Mouse (Mus musculus): ENCODE results near the gene Prrx1. TPM values are rescaled to one million over a fixed set of nuclear protein-coding genes. Genes with fewer than 3 reads are reported as not detected.

The Prrx1 gene
- total and polyA plus RNA-seq, 2 experiments from 2014 or later: 7.1 to 10.5 TPM

DNA sequence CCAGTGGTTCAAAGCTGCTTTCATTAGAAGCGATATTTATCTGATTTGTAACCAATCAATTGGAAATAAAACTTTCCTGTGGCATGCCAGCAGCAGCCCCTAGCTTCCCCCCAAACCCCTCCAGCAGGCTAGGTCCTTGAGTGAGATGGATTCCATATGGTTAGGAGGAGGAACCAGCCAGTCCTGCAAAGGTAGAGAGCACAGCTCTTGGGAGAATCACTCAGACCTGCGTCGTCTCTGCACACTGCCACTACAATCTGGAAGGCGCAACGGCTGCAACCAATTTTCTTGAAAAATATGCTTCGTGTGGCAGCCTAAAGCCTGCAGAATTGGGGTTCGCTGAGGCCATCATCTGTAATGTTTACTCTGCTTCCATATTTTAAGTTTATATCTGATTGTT lies 44.7 kb upstream of the Prrx1 start:
- Histone ChIP-seq H3K9ac (replicated peaks; ENCODE audit: low read depth, low read length) (no peak overlapping the region), H3K27ac (ENCODE audit: low read depth) (no peak overlapping the region), H3K9me3 (replicated peaks; ENCODE audit: control insufficient read depth, low read length) (no peaks in the 10 kb centered on the region), H3K4me3 (ENCODE audit: low read depth, low read length) (no peak overlapping the region), H3K27me3 (ENCODE audit: control insufficient read depth, insufficient read depth, low read length) (no peaks in the 10 kb centered on the region), H3K4me2 (ENCODE audit: low read depth, low read length) (no peak overlapping the region), H3K4me1 (ENCODE audit: control insufficient read depth, insufficient read depth) (no peaks in the 10 kb centered on the region), H3K36me3 (replicated peaks; ENCODE audit: control insufficient read depth, insufficient read depth, low read length) (no peaks in the 10 kb centered on the region)
- WGBS: 67% methylated on average over 7 of the region's 7 CpGs
- ATAC-seq (ENCODE audit: insufficient read depth, low read depth) (no peak), DNase-seq (ENCODE audit: low spot score) (no peak)
- TF ChIP-seq CTCF (IDR thresholded peaks at IDR 0.05; ENCODE audit: low read depth) (no peak), EP300 (IDR thresholded peaks at IDR 0.05; ENCODE audit: low read depth) (no peak)

DNA sequence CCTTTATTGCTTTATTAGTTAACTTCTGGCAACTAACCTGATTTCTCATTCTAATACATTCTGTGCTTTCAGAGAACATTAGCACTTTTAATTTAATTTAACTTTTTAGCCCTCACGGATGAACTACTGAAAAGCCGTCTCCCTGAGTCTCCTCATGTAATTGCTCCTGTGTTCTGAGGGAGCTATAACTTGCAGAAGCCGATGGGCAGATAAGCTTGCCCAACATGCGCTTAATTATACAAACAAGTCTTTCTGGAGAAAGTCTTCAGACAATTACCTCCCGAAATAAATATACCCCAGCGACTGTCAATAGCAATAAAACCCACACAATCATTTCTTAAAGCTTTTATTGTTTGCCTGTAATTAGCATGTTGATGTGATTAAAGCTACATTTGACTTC lies 44.2 kb upstream of the Prrx1 start:
- 74% methylated on average over 6 of the region's 6 CpGs for WGBS
- Histone ChIP-seq H3K27me3 (ENCODE audit: control insufficient read depth, insufficient read depth, low read length) (no peaks in the 10 kb centered on the region), H3K9me3 (replicated peaks; ENCODE audit: control insufficient read depth, low read length) (no peaks in the 10 kb centered on the region), H3K4me2 (ENCODE audit: low read depth, low read length) (no peak overlapping the region), H3K9ac (replicated peaks; ENCODE audit: low read depth, low read length) (no peak overlapping the region), H3K36me3 (replicated peaks; ENCODE audit: control insufficient read depth, insufficient read depth, low read length) (no peaks in the 10 kb centered on the region), H3K27ac (ENCODE audit: low read depth) (no peak overlapping the region), H3K4me1 (ENCODE audit: control insufficient read depth, insufficient read depth) (no peaks in the 10 kb centered on the region), H3K4me3 (ENCODE audit: low read depth, low read length) (no peak overlapping the region)
- no peak for DNase-seq (ENCODE audit: low spot score)
- no peak for TF ChIP-seq CTCF (IDR thresholded peaks at IDR 0.05; ENCODE audit: low read depth)
- TF ChIP-seq EP300 (IDR thresholded peaks at IDR 0.05; ENCODE audit: low read depth): no peak
- ATAC-seq (ENCODE audit: insufficient read depth, low read depth): no peak

DNA sequence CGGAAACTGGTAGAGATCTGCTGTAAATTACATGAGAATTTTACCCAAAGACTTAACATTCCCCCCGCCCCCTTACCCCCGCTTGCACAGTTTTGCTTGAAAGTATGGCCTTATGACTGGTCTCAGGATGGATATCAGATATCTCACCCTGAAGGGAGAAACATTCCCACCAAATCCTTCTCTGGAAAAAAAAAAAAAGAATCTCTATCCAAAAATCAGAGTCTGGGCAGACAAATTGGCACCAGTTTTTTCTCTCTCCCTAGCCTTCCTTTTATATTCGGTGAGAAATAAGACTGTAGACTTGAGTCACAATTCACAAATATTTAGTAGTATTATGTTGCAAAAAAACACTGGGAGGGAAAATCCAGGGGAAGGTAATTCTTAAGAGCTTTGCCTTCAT lies 42.7 kb upstream of the Prrx1 start:
- ATAC-seq (ENCODE audit: insufficient read depth, low read depth): no peak

DNA sequence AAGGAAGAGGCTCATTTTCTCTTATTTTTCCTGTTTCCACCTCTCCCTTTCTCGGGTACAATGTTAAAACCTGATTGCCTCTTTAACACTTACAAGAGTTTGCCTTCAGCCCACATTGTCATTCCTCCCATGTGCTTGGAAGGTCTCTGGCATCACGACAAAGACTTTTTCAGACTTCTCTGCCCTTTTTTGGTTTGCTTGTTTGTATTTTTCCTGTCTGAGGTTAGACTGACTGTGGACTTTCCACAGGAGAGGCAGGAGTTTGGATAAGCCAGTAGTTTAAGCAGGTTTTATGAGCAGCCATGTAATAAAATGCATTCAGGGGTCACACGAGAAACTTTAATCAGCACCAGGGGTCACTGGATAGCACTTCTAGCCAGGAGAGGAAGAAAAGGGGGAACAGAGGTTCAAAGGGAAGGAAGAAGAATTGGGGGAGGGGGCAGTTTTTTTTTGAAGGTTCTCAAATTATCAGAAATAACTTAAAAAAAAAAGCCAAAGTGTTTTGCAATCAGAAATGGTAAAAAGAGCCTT lies 42.2 kb upstream of the Prrx1 start:
- Histone ChIP-seq H3K27me3 (ENCODE audit: control insufficient read depth, insufficient read depth, low read length) (no peaks in the 10 kb centered on the region), H3K4me3 (ENCODE audit: low read depth, low read length) (no peak overlapping the region), H3K4me2 (ENCODE audit: low read depth, low read length) (no peak overlapping the region), H3K27ac (ENCODE audit: low read depth) (no peak overlapping the region), H3K9ac (replicated peaks; ENCODE audit: low read depth, low read length) (no peak overlapping the region), H3K36me3 (replicated peaks; ENCODE audit: control insufficient read depth, insufficient read depth, low read length) (no peaks in the 10 kb centered on the region), H3K4me1 (ENCODE audit: control insufficient read depth, insufficient read depth) (no peaks in the 10 kb centered on the region), H3K9me3 (replicated peaks; ENCODE audit: control insufficient read depth, low read length) (no peaks in the 10 kb centered on the region)
- TF ChIP-seq EP300 (IDR thresholded peaks at IDR 0.05; ENCODE audit: low read depth) (no peak), CTCF (IDR thresholded peaks at IDR 0.05; ENCODE audit: low read depth) (no peak)
- no peak for ATAC-seq (ENCODE audit: insufficient read depth, low read depth)
- WGBS: 38% methylated on average over 3 of the region's 3 CpGs
- no peak for DNase-seq (ENCODE audit: low spot score)

More for the DNA sequence above, 42.7 kb upstream of the Prrx1 start:
- H3K9ac ChIP-seq (replicated peaks; ENCODE audit: low read depth, low read length): no peak overlapping the region
- TF ChIP-seq CTCF (IDR thresholded peaks at IDR 0.05; ENCODE audit: low read depth) (no peak), EP300 (IDR thresholded peaks at IDR 0.05; ENCODE audit: low read depth) (no peak)
- H3K4me3 ChIP-seq (ENCODE audit: low read depth, low read length): no peak overlapping the region
- H3K9me3 ChIP-seq (replicated peaks; ENCODE audit: control insufficient read depth, low read length): no peaks in the 10 kb centered on the region
- H3K36me3 ChIP-seq (replicated peaks; ENCODE audit: control insufficient read depth, insufficient read depth, low read length): no peaks in the 10 kb centered on the region
- no peaks in the 10 kb centered on the region for H3K4me1 ChIP-seq (ENCODE audit: control insufficient read depth, insufficient read depth)
- H3K27ac ChIP-seq (ENCODE audit: low read depth): no peak overlapping the region
- DNase-seq (ENCODE audit: low spot score): no peak
- H3K4me2 ChIP-seq (ENCODE audit: low read depth, low read length): no peak overlapping the region
- WGBS: 75% methylated on average over 4 of the region's 4 CpGs
- H3K27me3 ChIP-seq (ENCODE audit: control insufficient read depth, insufficient read depth, low read length): no peaks in the 10 kb centered on the region

DNA sequence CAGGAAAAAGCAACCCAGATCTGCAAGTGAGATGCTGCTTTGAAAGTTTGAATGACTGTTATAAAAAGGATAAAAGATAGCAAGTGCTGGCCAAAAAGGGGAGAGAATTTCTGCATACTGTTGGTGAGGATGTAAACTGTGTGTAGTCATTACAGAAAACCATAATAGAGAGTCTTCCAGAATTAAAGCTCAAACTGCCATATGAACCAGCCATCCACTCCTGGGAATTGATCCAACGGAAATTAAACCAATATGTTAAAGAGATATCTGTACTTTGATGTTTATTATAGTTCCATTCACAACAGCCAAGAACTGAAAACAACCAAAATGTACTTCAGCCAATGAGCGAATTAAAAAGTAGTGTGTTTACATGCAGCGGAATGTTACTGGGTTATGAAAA lies 37.5 kb upstream of the Prrx1 start:
- no peaks in the 10 kb centered on the region for H3K27me3 ChIP-seq (ENCODE audit: control insufficient read depth, insufficient read depth, low read length)
- DNase-seq (ENCODE audit: low spot score) (no peak), ATAC-seq (ENCODE audit: insufficient read depth, low read depth) (no peak)
- H3K9ac ChIP-seq (replicated peaks; ENCODE audit: low read depth, low read length): no peak overlapping the region
- no peak for TF ChIP-seq EP300 (IDR thresholded peaks at IDR 0.05; ENCODE audit: low read depth)
- no peak for TF ChIP-seq CTCF (IDR thresholded peaks at IDR 0.05; ENCODE audit: low read depth)
- no peaks in the 10 kb centered on the region for H3K4me1 ChIP-seq (ENCODE audit: control insufficient read depth, insufficient read depth)
- H3K9me3 ChIP-seq (replicated peaks; ENCODE audit: control insufficient read depth, low read length): no peaks in the 10 kb centered on the region
- H3K36me3 ChIP-seq (replicated peaks; ENCODE audit: control insufficient read depth, insufficient read depth, low read length): no peaks in the 10 kb centered on the region
- H3K4me3 ChIP-seq (ENCODE audit: low read depth, low read length): no peak overlapping the region
- no peak overlapping the region for H3K27ac ChIP-seq (ENCODE audit: low read depth)
- H3K4me2 ChIP-seq (ENCODE audit: low read depth, low read length): no peak overlapping the region
- 78% methylated on average over 3 of the region's 3 CpGs for WGBS

DNA sequence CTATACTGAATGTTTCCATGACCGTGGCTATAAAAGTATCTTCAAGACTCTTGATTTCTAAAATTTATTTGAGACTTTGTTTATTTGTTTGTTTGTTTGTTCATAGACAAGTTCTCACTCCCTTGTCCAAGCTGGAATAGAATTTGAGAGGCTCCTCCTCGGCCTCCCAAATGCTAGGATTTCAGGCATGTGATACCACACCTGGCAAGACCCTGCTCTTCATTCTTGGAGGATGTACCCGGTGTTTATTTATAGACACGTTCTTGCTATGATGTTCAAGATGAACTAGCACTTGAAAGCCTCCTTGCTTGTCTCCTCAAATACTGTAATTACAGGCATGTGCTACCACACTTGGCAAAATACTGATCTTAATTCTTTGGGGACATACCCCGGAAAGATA lies 32.0 kb upstream of the Prrx1 start:
- ATAC-seq (ENCODE audit: insufficient read depth, low read depth) (no peak), DNase-seq (ENCODE audit: low spot score) (no peak)
- WGBS: 66% methylated on average over 5 of the region's 5 CpGs
- Histone ChIP-seq H3K4me3 (ENCODE audit: low read depth, low read length) (no peak overlapping the region), H3K27ac (ENCODE audit: low read depth) (no peak overlapping the region), H3K4me1 (ENCODE audit: control insufficient read depth, insufficient read depth) (no peaks in the 10 kb centered on the region), H3K27me3 (ENCODE audit: control insufficient read depth, insufficient read depth, low read length) (no peaks in the 10 kb centered on the region), H3K9me3 (replicated peaks; ENCODE audit: control insufficient read depth, low read length) (no peaks in the 10 kb centered on the region), H3K4me2 (ENCODE audit: low read depth, low read length) (no peak overlapping the region), H3K36me3 (replicated peaks; ENCODE audit: control insufficient read depth, insufficient read depth, low read length) (no peaks in the 10 kb centered on the region), H3K9ac (replicated peaks; ENCODE audit: low read depth, low read length) (no peak overlapping the region)
- TF ChIP-seq CTCF (IDR thresholded peaks at IDR 0.05; ENCODE audit: low read depth) (no peak), EP300 (IDR thresholded peaks at IDR 0.05; ENCODE audit: low read depth) (no peak)

Data from heart, postnatal 0 days (tissue).